Mouse (Mus musculus): ENCODE data around the gene Smim22. TPM values are rescaled to one million over a fixed set of nuclear protein-coding genes. Genes with fewer than 3 reads are reported as not detected.

The Smim22 gene
- polyA plus RNA-seq (2015; fragmentation: Nextera tagmentation; extraction: Ambion mirVana) = 3.1 and 4.6 TPM in 2 replicates

DNA sequence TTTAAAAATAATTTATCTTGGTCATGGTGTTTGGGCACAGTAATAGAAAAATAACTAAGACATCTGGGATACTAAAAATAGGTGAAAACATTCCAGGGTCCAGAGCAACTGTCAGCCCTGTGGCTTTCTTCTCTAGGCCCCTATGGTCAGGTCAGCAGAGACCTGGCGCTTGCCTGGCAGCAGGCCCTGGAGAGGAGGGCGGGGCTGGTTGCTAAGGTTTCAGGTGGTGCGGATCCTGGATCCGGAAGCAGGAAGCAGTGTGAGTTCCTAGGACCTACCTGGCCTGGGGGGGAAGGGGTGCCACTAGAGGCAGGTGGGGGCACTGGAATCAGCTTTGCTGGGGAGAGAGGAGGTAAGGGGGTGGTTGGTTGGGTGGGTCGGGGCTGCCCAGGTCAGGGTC is at the start of gene Smim22:
TSS of gene Smim22 (plus strand) at position 222 of the 400 bp plus-strand sequence.
- no peak for ATAC-seq (ENCODE audit: low FRiP score)

DNA sequence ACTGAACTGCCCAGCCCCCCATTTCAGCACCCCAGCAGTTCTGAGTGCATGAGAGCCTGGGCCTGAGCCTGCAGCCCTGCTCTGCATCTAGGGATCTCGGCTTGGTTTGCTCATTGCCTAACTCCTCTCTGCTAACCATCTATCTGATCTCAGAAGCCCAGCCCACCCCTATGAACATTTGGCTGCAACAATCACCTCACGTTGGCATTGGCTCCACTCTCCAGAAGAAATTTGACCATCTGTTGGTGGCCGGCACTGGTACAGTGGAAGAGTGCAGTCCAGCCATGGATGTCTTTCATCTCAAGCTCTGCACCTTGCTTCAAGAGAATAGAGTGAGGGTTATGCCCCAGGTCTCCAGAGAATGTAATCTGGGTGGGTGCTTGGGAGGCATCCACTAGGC is 49.6 kb upstream of the Smim22 start:
- Histone ChIP-seq H3K36me3 (peaks cover 70% of the 10 kb centered on the region), H3K4me1 (replicated peaks) (peaks cover 12% of the 10 kb centered on the region), H3K4me3 (no peak overlapping the region), H3K9ac (no peak overlapping the region), H3K4me2 (no peak overlapping the region), H3K9me3 (no peaks in the 10 kb centered on the region), H3K27me3 (no peaks in the 10 kb centered on the region), H3K27ac (no peak overlapping the region)
- WGBS = 95% methylated on average over 3 of the region's 3 CpGs
- no peak for ATAC-seq (ENCODE audit: low FRiP score)

More for the DNA sequence above, at the start of gene Smim22:
- peaks cover 24% of the 10 kb centered on the region for H3K36me3 ChIP-seq
- no peaks in the 10 kb centered on the region for H3K27me3 ChIP-seq
- no peak within 1 kb of the TSS for H3K4me3 ChIP-seq
- no peak within 1 kb of the TSS for H3K9ac ChIP-seq
- H3K4me2 ChIP-seq = no peak within 1 kb of the TSS
- no peak within 1 kb of the TSS for H3K27ac ChIP-seq
- H3K9me3 ChIP-seq = no peaks in the 10 kb centered on the region
- 50% methylated on average over 5 of the region's 5 CpGs for WGBS
- H3K4me1 ChIP-seq (replicated peaks) = peaks cover 19% of the 10 kb centered on the region

DNA sequence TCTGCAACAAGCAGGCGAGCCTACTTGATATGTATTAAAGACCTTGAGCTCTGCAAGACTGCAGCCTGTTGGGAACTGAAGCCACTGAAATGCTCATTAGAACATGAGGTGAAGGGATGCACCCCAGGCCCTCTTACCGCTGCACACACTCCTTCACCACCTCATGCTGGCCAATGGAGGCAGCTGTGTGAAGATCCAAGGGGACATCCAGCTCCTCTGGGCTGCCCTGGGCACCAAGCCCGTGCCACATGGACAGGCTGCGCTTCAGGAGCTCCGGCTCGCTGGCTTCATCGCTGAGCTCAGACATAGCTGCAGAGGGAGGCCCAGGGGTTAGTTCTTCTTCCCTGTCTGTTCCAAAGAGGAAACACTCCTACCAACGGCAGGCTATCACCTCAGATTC is 46.8 kb upstream of the Smim22 start:
- WGBS = 91% methylated on average over 8 of the region's 8 CpGs
- Histone ChIP-seq H3K27ac (no peak overlapping the region), H3K27me3 (no peaks in the 10 kb centered on the region), H3K9me3 (no peaks in the 10 kb centered on the region), H3K4me2 (no peak overlapping the region), H3K9ac (no peak overlapping the region), H3K36me3 (peaks cover 42% of the 10 kb centered on the region), H3K4me1 (replicated peaks) (peaks cover 26% of the 10 kb centered on the region), H3K4me3 (no peak overlapping the region)
- ATAC-seq (ENCODE audit: low FRiP score) = no peak

DNA sequence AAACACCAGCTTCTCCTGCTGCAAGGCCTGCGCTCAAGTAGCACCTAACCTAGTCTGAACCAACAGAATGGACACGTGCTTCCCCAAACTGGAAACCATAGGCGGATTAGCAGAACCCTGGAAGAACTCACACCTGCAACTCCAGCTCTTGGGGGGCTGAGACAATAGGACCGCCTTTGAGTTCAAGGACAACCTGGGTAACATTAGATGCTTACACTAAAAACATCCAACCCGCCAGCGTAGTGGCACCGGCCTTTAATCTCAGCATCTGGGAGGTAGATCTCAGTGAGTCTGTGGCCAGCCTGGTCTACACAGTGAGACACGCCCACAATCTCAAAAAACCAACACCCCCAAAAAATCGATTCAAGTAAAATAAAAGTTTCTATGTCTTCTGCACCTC is 43.7 kb upstream of the Smim22 start:
- H3K4me3 ChIP-seq = peak overlapping the region; percentile 93
- ATAC-seq (ENCODE audit: low FRiP score) = no peak
- H3K9ac ChIP-seq = peak overlapping the region; percentile 89
- no peaks in the 10 kb centered on the region for H3K9me3 ChIP-seq
- H3K27me3 ChIP-seq = no peaks in the 10 kb centered on the region
- peak overlapping the region; percentile 84 for H3K4me2 ChIP-seq
- H3K36me3 ChIP-seq = peaks cover 17% of the 10 kb centered on the region
- WGBS = 48% methylated on average over 9 of the region's 9 CpGs
- H3K27ac ChIP-seq = 0 out of 2 replicates have a peak overlapping the region, but pooled peaks have one; percentile 91
- H3K4me1 ChIP-seq (replicated peaks) = peaks cover 31% of the 10 kb centered on the region

DNA sequence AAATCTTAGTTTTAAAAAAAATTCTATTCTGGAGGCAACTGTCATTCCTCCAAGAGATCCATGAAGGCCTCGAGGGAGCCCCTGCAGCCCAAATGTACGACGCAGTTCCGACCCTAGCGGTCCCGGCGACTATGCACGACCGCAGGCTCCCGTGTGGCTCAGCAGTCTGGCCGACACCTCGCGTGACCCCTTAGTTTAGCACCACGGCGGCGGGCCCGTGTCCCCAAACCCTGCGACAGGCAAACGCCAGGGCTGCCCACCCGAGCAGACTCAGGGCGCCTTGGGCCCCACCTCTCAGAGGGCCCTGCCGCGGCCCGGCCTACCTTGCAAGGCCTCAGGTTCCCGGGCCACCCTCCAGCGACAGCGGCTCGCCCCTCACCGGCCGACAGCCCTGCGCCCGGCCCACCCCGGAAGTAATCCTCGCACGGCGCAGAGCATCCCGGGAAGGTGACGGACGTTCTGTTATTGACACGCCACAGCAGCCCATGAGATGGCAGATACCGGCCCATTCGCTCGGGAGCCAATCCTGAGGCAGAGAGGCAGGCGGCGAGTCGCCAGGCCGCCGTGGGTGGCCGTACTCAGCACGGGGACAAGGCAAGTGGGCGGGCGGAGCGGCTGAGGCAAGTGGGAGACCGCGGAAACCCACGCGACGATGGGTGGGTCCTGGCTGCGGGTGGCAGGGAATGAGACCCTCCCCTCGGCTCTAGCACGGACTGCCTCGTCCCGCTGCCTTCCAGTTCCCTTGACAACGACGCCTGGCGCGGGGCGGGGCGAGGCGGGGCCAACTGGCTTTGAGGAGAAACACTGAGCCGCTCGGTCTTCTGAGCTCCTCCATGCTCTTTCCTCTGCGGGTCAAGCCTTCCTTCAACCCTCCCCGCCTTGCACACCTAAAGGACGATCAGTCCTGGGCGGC is 43.0 kb upstream of the Smim22 start, which contains the start of gene Anks3:
TSS of gene Anks3 (minus strand) at position 409 of the 913 bp plus-strand sequence.
- Histone ChIP-seq H3K4me1 (replicated peaks) (peaks cover 31% of the 10 kb centered on the region), H3K27me3 (no peaks in the 10 kb centered on the region), H3K4me2 (peak within 1 kb of the TSS; percentile 84), H3K4me3 (peak within 1 kb of the TSS; percentile 93), H3K9me3 (no peaks in the 10 kb centered on the region), H3K27ac (peak within 1 kb of the TSS; percentile 91), H3K36me3 (peaks cover 24% of the 10 kb centered on the region), H3K9ac (peak within 1 kb of the TSS; percentile 89)
- ATAC-seq (ENCODE audit: low FRiP score) = peak; percentile 99
- under 1% methylated on average over 75 of the region's 76 CpGs for WGBS

DNA sequence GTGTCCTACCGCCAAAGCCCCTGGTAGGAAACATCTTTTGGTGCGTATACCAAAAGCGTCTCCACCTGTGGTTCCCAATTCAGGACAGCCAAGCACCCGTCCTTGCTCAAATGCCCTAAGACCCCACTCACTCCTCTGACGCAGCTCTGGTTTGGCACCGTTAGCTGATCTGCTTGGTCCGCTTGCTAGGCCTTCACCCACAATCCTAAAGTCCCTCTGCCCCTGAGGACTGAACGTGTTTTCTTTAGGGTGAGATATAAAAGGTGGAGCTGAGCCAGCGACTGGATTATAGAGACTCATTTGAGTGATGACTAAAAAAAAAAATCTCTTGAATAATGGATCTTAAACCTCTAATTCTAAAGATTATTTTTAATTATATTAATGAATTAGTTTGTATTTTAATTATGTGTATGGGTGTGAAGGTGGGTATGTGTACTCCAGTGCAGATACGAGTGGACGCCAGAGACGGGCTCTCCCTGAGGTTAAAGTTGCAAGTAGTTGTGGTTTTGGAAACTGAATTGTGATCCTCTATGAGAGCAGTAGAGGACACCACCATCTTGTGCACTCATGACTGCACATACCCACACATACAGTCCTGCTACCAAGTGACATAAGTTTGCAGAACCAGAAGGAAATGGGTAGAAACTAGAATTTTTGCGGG is 42.2 kb upstream of the Smim22 start:
- Histone ChIP-seq H3K36me3 (peaks cover 28% of the 10 kb centered on the region), H3K4me3 (peak overlapping the region; percentile 93), H3K27ac (peak overlapping the region; percentile 91), H3K9ac (peak overlapping the region; percentile 89), H3K9me3 (no peaks in the 10 kb centered on the region), H3K4me1 (replicated peaks) (peaks cover 31% of the 10 kb centered on the region), H3K27me3 (no peaks in the 10 kb centered on the region), H3K4me2 (peak overlapping the region; percentile 84)
- WGBS = 25% methylated on average over 13 of the region's 13 CpGs
- no peak; the same call in 1 of the 2 replicates for ATAC-seq (ENCODE audit: low FRiP score)

DNA sequence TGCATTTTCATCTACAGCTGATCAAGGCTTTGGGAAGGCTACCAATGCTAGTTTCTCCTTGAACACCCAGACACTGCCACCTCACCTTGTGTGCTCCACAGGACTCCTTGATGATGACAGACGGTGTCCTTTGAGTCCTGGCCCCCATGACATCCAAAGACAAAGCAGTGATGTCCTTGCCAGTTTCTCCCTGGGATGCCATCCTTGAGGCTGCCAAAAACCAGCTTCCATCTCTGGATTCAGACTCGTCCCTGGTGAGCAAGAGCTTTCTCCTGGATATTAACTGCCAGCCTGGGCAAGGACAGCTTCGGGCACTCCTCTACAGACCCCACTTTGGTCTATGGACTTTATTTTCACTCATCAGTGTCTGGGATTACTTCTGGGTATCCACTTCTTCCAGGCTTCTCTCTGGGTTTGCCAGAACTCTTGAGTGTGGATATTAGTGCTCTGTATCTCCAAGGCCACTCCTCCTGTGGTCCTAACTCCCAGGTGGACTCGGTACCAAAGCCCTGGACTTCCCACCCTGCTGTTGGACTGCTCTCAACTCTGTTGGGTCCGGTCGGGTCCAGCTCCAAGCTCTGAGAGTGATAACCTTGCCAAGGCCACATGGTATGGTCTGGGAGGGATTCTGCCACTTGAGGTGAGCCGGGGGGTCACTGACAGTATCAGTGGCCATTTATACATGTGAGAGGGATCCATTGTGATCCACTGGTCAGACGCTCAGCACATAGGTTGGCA is 41.5 kb upstream of the Smim22 start:
- ATAC-seq (ENCODE audit: low FRiP score) = no peak
- no peaks in the 10 kb centered on the region for H3K9me3 ChIP-seq
- 93% methylated on average over 8 of the region's 8 CpGs for WGBS
- no peaks in the 10 kb centered on the region for H3K27me3 ChIP-seq
- peak overlapping the region; percentile 93; the same call in 1 of the 2 replicates for H3K4me3 ChIP-seq
- H3K27ac ChIP-seq = no peak overlapping the region
- peak overlapping the region; percentile 84 for H3K4me2 ChIP-seq
- H3K9ac ChIP-seq = no peak overlapping the region
- peaks cover 21% of the 10 kb centered on the region for H3K36me3 ChIP-seq
- peaks cover 28% of the 10 kb centered on the region for H3K4me1 ChIP-seq (replicated peaks)

DNA sequence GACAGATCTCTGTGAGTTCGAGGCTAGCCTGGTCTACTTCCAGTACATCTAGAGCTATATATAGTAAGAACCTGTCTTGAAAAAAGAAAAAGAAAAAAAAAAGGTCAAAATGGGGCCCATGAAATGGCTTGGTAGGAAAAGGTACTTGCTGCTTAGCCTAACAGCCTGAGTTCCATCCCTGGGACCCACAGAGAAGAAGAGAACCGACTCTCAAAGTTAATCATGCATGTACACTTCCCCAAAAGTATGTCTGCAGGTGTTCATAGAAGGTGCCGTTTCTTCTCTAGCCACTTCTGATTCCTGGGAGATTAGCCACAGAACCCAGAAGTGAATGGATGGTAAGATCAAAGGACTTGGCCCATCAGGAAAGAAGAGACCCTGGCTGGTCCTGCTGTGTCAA is 38.7 kb upstream of the Smim22 start:
- H3K9me3 ChIP-seq = no peaks in the 10 kb centered on the region
- no peak for ATAC-seq (ENCODE audit: low FRiP score)
- no peak overlapping the region for H3K4me2 ChIP-seq
- no peaks in the 10 kb centered on the region for H3K27me3 ChIP-seq
- H3K27ac ChIP-seq = no peak overlapping the region
- H3K4me3 ChIP-seq = no peak overlapping the region
- WGBS = 87% methylated on average over 3 of the region's 3 CpGs
- H3K36me3 ChIP-seq = peaks cover 28% of the 10 kb centered on the region
- peaks cover 10% of the 10 kb centered on the region for H3K4me1 ChIP-seq (replicated peaks)
- no peak overlapping the region for H3K9ac ChIP-seq

DNA sequence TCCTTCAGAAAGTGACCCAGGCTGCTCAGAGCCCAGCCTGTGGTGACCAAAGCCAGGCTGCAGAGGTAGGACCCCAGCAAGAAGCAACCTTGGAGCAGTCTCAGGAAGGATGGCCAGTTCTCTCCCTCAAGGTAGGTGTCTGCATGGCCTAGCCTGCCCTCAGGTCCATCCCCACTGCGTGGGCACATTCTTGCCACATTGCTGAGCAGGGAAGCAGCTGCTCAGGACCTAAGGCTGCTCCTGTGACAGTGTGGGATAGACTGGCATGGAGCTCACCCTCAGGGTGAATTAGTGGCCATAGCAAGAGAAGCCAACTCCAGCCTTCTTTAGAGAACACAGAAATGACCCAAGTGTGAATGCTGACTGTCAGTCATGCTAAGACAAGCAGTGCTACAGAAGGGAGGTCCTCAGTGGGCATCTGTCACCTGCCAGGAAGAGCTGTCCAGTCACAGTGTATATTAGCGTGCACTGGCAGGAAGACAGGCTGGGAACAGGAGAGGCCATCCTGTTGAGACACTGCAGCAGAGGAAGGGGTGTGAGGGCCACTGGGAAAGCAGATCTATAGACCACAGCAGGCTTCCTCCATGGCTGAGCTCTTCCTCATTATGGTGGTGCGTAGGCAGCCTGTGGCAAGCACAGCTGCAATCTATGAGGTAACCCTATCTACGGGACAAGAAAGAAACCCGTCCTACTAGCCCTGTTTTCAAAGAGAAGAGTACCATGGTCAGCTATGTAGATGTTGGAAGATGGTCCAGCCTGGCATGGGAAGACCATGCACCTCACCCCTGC is 37.8 kb upstream of the Smim22 start:
- Histone ChIP-seq H3K9ac (no peak overlapping the region), H3K4me2 (no peak overlapping the region), H3K36me3 (peaks cover 28% of the 10 kb centered on the region), H3K27me3 (no peaks in the 10 kb centered on the region), H3K9me3 (no peaks in the 10 kb centered on the region), H3K27ac (no peak overlapping the region), H3K4me1 (replicated peaks) (peaks cover 9% of the 10 kb centered on the region), H3K4me3 (no peak overlapping the region)
- 92% methylated on average over 5 of the region's 5 CpGs for WGBS
- no peak for ATAC-seq (ENCODE audit: low FRiP score)

DNA sequence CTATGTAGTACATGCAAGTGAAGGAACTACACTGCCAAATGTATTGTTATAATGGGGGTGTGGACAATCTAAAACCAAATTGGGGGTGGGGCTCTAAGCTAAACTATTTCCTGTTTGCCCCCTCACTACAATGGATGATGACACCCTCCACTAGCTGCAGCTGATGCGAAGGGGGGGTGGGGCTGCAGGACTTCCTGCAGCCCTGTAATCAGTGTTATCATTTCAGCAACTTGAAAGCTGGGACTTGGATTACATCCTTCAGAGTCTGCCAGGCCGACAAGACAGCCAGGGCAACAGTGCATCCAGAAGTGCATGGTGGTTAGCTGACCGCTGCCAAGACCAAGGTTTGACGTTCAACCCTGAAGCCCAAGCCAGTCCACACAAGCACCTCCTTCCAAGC is 35.5 kb upstream of the Smim22 start:
- no peak overlapping the region for H3K9ac ChIP-seq
- 83% methylated on average over 4 of the region's 4 CpGs for WGBS
- no peak overlapping the region for H3K4me3 ChIP-seq
- no peaks in the 10 kb centered on the region for H3K9me3 ChIP-seq
- no peaks in the 10 kb centered on the region for H3K27me3 ChIP-seq
- no peak overlapping the region for H3K27ac ChIP-seq
- H3K36me3 ChIP-seq = peaks cover 28% of the 10 kb centered on the region
- H3K4me2 ChIP-seq = no peak overlapping the region
- no peak for ATAC-seq (ENCODE audit: low FRiP score)
- H3K4me1 ChIP-seq (replicated peaks) = no peaks in the 10 kb centered on the region

DNA sequence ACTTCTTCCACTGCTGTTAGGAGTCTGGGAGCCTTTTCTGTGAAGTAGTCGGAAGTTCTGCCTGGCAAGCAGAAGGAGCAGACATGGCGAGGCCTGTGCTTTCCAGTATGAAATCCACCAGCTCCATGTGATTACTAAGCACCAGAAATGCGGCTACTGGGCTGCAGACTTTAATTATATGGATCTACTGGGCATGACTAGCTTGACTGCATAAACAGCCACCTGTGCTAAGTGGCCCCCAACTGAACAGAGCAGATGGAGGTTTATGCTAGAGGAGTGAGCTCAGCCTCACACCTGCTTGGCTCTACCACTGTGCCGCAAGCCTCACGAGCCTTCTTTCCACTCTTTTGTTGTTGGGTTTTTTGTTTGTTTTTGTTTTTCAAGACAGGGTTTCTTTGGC is 32.6 kb upstream of the Smim22 start:
- Histone ChIP-seq H3K4me3 (no peak overlapping the region), H3K4me2 (no peak overlapping the region), H3K4me1 (replicated peaks) (no peaks in the 10 kb centered on the region), H3K9ac (no peak overlapping the region), H3K27me3 (no peaks in the 10 kb centered on the region), H3K36me3 (peaks cover 13% of the 10 kb centered on the region), H3K27ac (no peak overlapping the region), H3K9me3 (no peaks in the 10 kb centered on the region)
- 84% methylated on average over 5 of the region's 5 CpGs for WGBS
- ATAC-seq (ENCODE audit: low FRiP score) = no peak
